Mouse (Mus musculus): ENCODE data around the gene Pgpep1l. TPM values are rescaled to one million over a fixed set of nuclear protein-coding genes. Genes with fewer than 3 reads are reported as not detected.
"Not testable (repeated sequence)": the region's sequence is repeated elsewhere in the genome, so short reads cannot be mapped to it uniquely, and the experiment has no call there.

The Pgpep1l gene
- polyA plus RNA-seq, 1 experiment from 2014 or later = not detected

DNA sequence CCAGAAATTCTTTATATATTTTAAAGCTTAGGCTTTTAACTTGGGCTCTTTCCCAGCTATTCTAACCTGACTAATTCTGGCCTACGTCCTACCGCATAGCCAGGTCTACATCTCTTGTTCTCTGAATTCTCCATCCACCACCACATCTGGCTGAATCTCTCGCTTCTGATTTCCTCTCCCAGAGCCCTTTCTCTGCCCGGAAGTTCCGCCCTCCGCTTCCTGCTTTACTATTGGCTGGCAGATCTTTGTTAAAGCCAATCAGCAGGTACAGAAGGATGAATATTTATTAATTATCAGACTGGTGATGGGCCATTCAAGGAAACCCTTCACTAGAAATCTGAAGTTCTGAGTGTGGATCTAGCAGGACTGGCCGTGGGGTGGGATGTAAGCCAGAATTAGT lies 37.1 kb upstream of the Pgpep1l start:
- no peaks in the 10 kb centered on the region for H3K9me3 ChIP-seq (replicated peaks; ENCODE audit: control insufficient read depth, low read length)
- H3K27ac ChIP-seq (ENCODE audit: low read depth, low read length) = no peak overlapping the region
- H3K9ac ChIP-seq (ENCODE audit: low read length) = no peak overlapping the region
- 90% methylated on average over 7 of the region's 7 CpGs for WGBS
- DNase-seq (ENCODE audit: low spot score) (no peak), ATAC-seq (no peak)
- no peak overlapping the region for H3K4me2 ChIP-seq (ENCODE audit: low read length)
- H3K4me1 ChIP-seq (ENCODE audit: control insufficient read depth, insufficient read depth, low read length) = no peaks in the 10 kb centered on the region
- H3K4me3 ChIP-seq (ENCODE audit: low read depth, low read length) = no peak overlapping the region
- no peaks in the 10 kb centered on the region for H3K27me3 ChIP-seq (replicated peaks; ENCODE audit: control insufficient read depth, insufficient read depth, low read length)
- H3K36me3 ChIP-seq (ENCODE audit: control insufficient read depth, insufficient read depth, low read length) = no peaks in the 10 kb centered on the region

DNA sequence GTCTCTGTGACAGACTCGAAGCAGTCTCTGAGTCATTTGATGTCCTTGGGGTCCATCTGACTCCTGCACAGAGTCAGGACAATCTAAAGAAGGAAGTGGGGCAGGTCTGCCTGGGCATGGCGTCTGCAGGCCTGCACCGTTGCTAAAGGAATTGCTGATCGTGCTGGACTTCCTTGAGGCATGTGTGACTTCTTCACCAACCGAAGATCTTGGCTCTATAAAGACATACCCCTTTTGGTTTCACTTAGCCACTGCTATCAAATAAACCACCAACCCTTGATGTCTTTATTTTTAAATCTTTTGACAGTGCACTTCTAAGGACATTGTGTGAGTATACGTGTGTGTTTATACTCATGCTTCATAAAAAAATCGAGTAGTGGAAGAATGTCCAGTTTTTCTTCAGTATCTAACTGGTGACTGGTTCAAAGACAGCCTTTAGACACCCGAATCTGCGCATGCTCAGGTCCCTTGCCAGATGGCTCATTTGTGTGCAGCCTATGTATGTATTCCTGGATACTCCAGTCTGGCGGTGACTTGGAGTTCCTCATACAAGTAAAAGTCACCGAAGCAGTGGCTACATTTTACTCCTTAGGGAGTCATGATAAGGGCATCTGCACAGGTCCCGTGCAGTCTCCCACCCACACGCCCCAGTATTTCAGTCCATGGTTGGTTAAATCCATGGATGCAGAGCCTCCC lies 34.5 kb upstream of the Pgpep1l start:
- WGBS = 87% methylated on average over 13 of the region's 13 CpGs
- Histone ChIP-seq H3K9me3 (replicated peaks; ENCODE audit: control insufficient read depth, low read length) (no peaks in the 10 kb centered on the region), H3K4me2 (ENCODE audit: low read length) (no peak overlapping the region), H3K36me3 (ENCODE audit: control insufficient read depth, insufficient read depth, low read length) (no peaks in the 10 kb centered on the region), H3K4me1 (ENCODE audit: control insufficient read depth, insufficient read depth, low read length) (no peaks in the 10 kb centered on the region), H3K27me3 (replicated peaks; ENCODE audit: control insufficient read depth, insufficient read depth, low read length) (no peaks in the 10 kb centered on the region), H3K27ac (ENCODE audit: low read depth, low read length) (no peak overlapping the region), H3K9ac (ENCODE audit: low read length) (no peak overlapping the region), H3K4me3 (ENCODE audit: low read depth, low read length) (no peak overlapping the region)
- DNase-seq (ENCODE audit: low spot score) (no peak), ATAC-seq (no peak)

DNA sequence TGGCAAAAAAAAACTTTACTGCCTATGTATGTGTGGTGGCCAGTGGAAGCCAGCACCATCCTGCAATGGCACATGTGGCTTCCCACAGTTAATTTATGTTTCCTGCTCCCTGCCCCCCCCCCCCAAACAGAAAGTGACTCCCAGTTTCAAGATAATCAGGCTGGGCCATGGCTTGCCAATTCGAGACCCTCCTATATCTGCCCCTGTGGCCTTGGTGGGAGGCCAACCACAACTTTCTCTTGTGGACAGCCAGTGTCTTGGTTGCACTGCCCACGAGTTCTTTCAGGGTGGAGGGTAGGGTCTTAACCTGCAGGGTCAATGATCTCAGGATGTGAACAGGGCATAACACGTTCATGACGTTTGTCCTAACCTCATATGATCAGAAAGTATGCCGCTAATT lies 32.5 kb upstream of the Pgpep1l start:
- no peak for DNase-seq (ENCODE audit: low spot score)
- no peaks in the 10 kb centered on the region for H3K27me3 ChIP-seq (replicated peaks; ENCODE audit: control insufficient read depth, insufficient read depth, low read length)
- no peak overlapping the region for H3K4me2 ChIP-seq (ENCODE audit: low read length)
- no peaks in the 10 kb centered on the region for H3K4me1 ChIP-seq (ENCODE audit: control insufficient read depth, insufficient read depth, low read length)
- no peak overlapping the region for H3K4me3 ChIP-seq (ENCODE audit: low read depth, low read length)
- no peaks in the 10 kb centered on the region for H3K36me3 ChIP-seq (ENCODE audit: control insufficient read depth, insufficient read depth, low read length)
- H3K9ac ChIP-seq (ENCODE audit: low read length) = no peak overlapping the region
- no peaks in the 10 kb centered on the region for H3K9me3 ChIP-seq (replicated peaks; ENCODE audit: control insufficient read depth, low read length)
- ATAC-seq = no peak
- no peak overlapping the region for H3K27ac ChIP-seq (ENCODE audit: low read depth, low read length)
- 88% methylated on average over 5 of the region's 5 CpGs for WGBS

DNA sequence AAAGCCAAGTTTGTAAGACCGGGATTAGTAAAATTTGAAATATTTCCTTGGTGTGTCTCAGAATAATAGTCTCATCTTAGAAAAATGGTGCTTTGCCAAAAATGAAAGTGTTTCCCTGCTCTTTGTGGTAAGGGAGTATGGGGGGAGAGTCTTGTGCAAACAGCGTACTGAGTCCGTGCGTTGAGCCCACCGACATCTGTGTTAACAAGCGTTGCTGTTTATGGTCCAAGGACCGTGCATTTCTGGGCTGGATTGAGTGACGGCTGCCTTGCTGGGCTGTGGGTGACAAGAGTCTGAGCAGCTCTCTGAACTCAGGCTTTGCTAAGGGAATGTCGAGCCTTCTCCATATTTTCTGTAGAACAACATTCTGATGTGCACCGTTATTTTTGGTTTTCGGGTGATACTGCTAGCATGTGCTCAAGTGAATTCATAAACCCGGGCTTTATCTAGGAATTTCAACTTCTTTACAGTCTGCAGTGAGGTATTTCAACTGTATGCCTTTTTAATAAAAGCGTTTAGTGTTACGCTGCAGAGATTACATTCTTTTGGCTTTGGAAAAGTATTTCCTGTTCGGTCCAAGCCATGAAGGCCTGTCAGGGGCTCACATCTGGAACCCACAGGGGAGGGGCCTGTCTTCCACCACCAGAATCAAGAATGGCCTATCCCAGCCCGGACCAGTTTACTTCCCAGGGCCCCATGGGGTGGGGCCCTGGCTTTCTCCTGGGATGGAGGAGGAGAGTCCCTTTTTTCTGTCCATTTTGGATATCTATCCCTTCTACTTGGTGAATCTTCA lies 30.2 kb upstream of the Pgpep1l start:
- H3K9me3 ChIP-seq (replicated peaks; ENCODE audit: control insufficient read depth, low read length) = no peaks in the 10 kb centered on the region
- 77% methylated on average over 16 of the region's 16 CpGs for WGBS
- ATAC-seq (no peak), DNase-seq (ENCODE audit: low spot score) (no peak)
- H3K27ac ChIP-seq (ENCODE audit: low read depth, low read length) = no peak overlapping the region
- H3K4me3 ChIP-seq (ENCODE audit: low read depth, low read length) = no peak overlapping the region
- H3K27me3 ChIP-seq (replicated peaks; ENCODE audit: control insufficient read depth, insufficient read depth, low read length) = no peaks in the 10 kb centered on the region
- no peak overlapping the region for H3K4me2 ChIP-seq (ENCODE audit: low read length)
- H3K36me3 ChIP-seq (ENCODE audit: control insufficient read depth, insufficient read depth, low read length) = no peaks in the 10 kb centered on the region
- H3K9ac ChIP-seq (ENCODE audit: low read length) = no peak overlapping the region
- no peaks in the 10 kb centered on the region for H3K4me1 ChIP-seq (ENCODE audit: control insufficient read depth, insufficient read depth, low read length)

DNA sequence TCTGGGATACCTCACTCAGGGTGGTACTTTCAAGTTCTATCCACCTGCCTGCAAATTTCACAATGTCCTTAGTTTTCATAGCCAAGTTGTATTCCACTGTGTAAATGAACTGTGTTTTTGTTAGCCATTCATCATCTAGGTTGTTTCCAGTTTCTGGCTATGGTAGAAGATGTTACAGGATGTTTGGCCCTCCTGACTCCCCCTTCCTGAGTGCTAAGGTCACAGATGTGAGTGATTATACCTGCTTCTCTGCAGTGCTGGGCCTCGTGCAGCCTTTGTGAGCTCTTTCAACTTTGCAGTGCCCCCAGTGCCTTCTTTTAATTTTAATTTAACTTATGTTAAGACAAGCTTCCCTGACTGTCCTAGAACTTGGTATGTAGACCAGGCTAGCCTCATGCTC lies 27.6 kb upstream of the Pgpep1l start:
- DNase-seq (ENCODE audit: low spot score) (no peak), ATAC-seq (no peak)
- H3K36me3 ChIP-seq (ENCODE audit: control insufficient read depth, insufficient read depth, low read length) = no peaks in the 10 kb centered on the region
- no peaks in the 10 kb centered on the region for H3K9me3 ChIP-seq (replicated peaks; ENCODE audit: control insufficient read depth, low read length)
- WGBS = 88% methylated on average over 1 of the region's 1 CpGs
- H3K9ac ChIP-seq (ENCODE audit: low read length) = no peak overlapping the region
- no peak overlapping the region for H3K4me3 ChIP-seq (ENCODE audit: low read depth, low read length)
- no peaks in the 10 kb centered on the region for H3K4me1 ChIP-seq (ENCODE audit: control insufficient read depth, insufficient read depth, low read length)
- H3K27ac ChIP-seq (ENCODE audit: low read depth, low read length) = no peak overlapping the region
- no peaks in the 10 kb centered on the region for H3K27me3 ChIP-seq (replicated peaks; ENCODE audit: control insufficient read depth, insufficient read depth, low read length)
- no peak overlapping the region for H3K4me2 ChIP-seq (ENCODE audit: low read length)

DNA sequence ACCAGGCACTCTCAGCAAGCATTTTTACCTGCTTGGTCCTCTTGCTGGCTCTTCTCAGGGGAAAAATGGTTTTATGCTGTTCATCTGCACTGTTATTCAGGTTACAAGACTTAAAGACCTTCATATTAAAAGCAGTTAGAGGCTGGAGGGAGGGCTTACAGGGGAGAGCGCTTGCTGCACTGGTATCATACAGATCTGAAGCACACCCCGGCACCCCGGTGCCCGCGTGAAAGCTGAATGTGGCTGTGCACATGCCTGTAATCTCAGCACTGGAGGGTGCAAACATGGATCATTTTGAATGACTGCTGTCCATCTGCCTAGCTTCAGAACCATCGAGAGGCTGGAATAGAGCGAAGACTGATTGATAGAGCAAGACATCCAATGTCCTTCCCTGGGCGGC lies 25.0 kb upstream of the Pgpep1l start:
- Histone ChIP-seq H3K9me3 (replicated peaks; ENCODE audit: control insufficient read depth, low read length) (no peaks in the 10 kb centered on the region), H3K9ac (ENCODE audit: low read length) (no peak overlapping the region), H3K27ac (ENCODE audit: low read depth, low read length) (no peak overlapping the region), H3K36me3 (ENCODE audit: control insufficient read depth, insufficient read depth, low read length) (no peaks in the 10 kb centered on the region), H3K4me2 (ENCODE audit: low read length) (no peak overlapping the region), H3K4me1 (ENCODE audit: control insufficient read depth, insufficient read depth, low read length) (no peaks in the 10 kb centered on the region), H3K4me3 (ENCODE audit: low read depth, low read length) (no peak overlapping the region), H3K27me3 (replicated peaks; ENCODE audit: control insufficient read depth, insufficient read depth, low read length) (no peaks in the 10 kb centered on the region)
- ATAC-seq = no peak
- 95% methylated on average over 8 of the region's 8 CpGs for WGBS
- no peak for DNase-seq (ENCODE audit: low spot score)

DNA sequence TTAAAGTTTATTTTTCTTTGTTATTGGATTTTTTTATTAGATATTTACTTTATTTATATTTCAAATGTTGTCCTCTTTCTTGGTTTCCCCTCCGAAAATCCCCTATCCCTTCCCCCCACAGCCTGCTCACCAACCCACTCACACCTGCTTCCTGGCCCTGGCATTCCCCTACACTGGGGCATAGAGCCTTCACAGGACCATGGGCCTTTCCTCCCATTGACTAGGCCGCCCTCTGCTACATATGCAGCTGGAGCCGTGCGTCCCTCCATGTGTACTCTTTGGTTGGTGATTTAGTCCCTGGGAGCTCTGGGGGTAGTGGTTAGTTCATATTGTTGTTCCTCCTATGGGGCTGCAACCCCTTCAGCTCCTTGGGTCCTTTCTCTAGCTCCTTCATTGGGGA lies 24.0 kb upstream of the Pgpep1l start:
- not testable (repeated sequence) for H3K9me3 ChIP-seq (replicated peaks; ENCODE audit: control insufficient read depth, low read length); H3K27ac ChIP-seq (ENCODE audit: low read depth, low read length); DNase-seq (ENCODE audit: low spot score); H3K4me2 ChIP-seq (ENCODE audit: low read length); ATAC-seq; H3K9ac ChIP-seq (ENCODE audit: low read length); H3K36me3 ChIP-seq (ENCODE audit: control insufficient read depth, insufficient read depth, low read length); H3K27me3 ChIP-seq (replicated peaks; ENCODE audit: control insufficient read depth, insufficient read depth, low read length); H3K4me3 ChIP-seq (ENCODE audit: low read depth, low read length); H3K4me1 ChIP-seq (ENCODE audit: control insufficient read depth, insufficient read depth, low read length)
- 87% methylated on average over 4 of the region's 4 CpGs for WGBS

DNA sequence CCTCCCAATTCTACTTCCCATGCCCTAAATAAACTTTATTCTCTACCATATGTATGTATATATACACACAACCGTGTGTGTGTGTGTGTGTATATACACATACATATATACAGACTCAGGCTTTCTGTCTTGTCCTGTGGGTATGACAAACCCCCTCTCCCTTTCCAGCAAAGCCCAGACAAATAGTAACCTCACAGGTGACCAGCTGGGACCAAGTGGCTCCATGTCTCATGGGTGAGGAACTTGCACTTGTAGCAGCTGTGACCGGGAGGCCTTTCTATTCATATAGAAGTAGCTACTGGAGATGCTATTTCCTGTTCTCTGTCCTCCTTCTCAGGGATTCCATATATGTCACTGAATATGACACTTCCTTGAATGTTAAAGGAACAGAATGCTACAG lies 23.5 kb upstream of the Pgpep1l start:
- Histone ChIP-seq H3K4me1 (ENCODE audit: control insufficient read depth, insufficient read depth, low read length) (no peaks in the 10 kb centered on the region), H3K36me3 (ENCODE audit: control insufficient read depth, insufficient read depth, low read length) (no peaks in the 10 kb centered on the region), H3K27ac (ENCODE audit: low read depth, low read length) (no peak overlapping the region), H3K4me3 (ENCODE audit: low read depth, low read length) (no peak overlapping the region), H3K9me3 (replicated peaks; ENCODE audit: control insufficient read depth, low read length) (no peaks in the 10 kb centered on the region), H3K27me3 (replicated peaks; ENCODE audit: control insufficient read depth, insufficient read depth, low read length) (no peaks in the 10 kb centered on the region), H3K9ac (ENCODE audit: low read length) (no peak overlapping the region), H3K4me2 (ENCODE audit: low read length) (no peak overlapping the region)
- ATAC-seq (no peak), DNase-seq (ENCODE audit: low spot score) (no peak)
- 92% methylated on average over 2 of the region's 2 CpGs for WGBS

Data from forebrain, embryonic 14.5 days (tissue).